Mouse (Mus musculus) kidney, postnatal 0 days (tissue): Measurements from ENCODE around the gene Stk10. TPM values are rescaled to one million over a fixed set of nuclear protein-coding genes. Genes with fewer than 3 reads are reported as not detected.

ENCODE experiments used
- ATAC-seq: fragments of 200-750 bp; cut with Nextera tagmentation; replicated peaks from 2 replicates; pipeline ENCODE4 v1.8.0; 2017; ENCODE audit warnings: low read depth, moderate number of reproducible peaks, moderate TSS enrichment, moderate library complexity; ENCODE audit not compliant: low FRiP score
- DNase-seq: peaks from one replicate; pipeline ENCODE4 v3.0.0-alpha.2; 2016; ENCODE audit warnings: low spot score
- H3K27ac ChIP-seq: fragments of 300-500 bp; sonication (generic); 2 replicates; pipeline ENCODE4 v1.5.1; 2014; ENCODE audit warnings: mild to moderate bottlenecking
- H3K27me3 ChIP-seq: fragments of 300-500 bp; sonication (generic); 2 replicates; pipeline ENCODE4 v1.6.1; 2014; ENCODE audit warnings: low read length, mixed read lengths; ENCODE audit not compliant: insufficient read depth
- H3K36me3 ChIP-seq: fragments of 300-500 bp; sonication (generic); 2 replicates; pipeline ENCODE4 v1.6.1; 2014; ENCODE audit warnings: low read length, mixed read lengths; ENCODE audit not compliant: insufficient read depth
- H3K4me1 ChIP-seq: fragments of 300-500 bp; sonication (generic); replicated peaks from 2 replicates; pipeline ENCODE4 v1.6.1; 2014; ENCODE audit warnings: antibody characterized with exemption, low read length, mixed read lengths; ENCODE audit not compliant: insufficient read depth
- H3K4me2 ChIP-seq: fragments of 300-500 bp; sonication (generic); 2 replicates; pipeline ENCODE4 v1.6.1; 2014; ENCODE audit warnings: mild to moderate bottlenecking, low read length, moderate library complexity, mixed read lengths
- H3K4me3 ChIP-seq: fragments of 300-500 bp; sonication (generic); replicated peaks from 2 replicates; pipeline ENCODE4 v1.5.1; 2014; ENCODE audit warnings: low read depth, low read length
- H3K9ac ChIP-seq: fragments of 300-500 bp; sonication (generic); 2 replicates; pipeline ENCODE4 v1.6.1; 2014; ENCODE audit warnings: low read depth, low read length
- H3K9me3 ChIP-seq: fragments of 300-500 bp; sonication (generic); replicated peaks from 2 replicates; pipeline ENCODE4 v1.6.1; 2016; ENCODE audit warnings: low read length, inconsistent platforms, mixed read lengths
- CTCF ChIP-seq: IDR thresholded peaks from 2 replicates; pipeline ENCODE4 v1.5.1; 2016; ENCODE audit warnings: antibody characterized with exemption, low read depth, mild to moderate bottlenecking, moderate library complexity
- WGBS: fragments of 180-500 bp; shearing (Covaris S2); extraction: QIAGEN DNeasy Blood & Tissue Kit; methylation state at CpG from one replicate; pipeline ENCODE4 v1.1.7; 2014; 5-methylcytosine and 5-hydroxymethylcytosine counted together
- polyA plus RNA-seq: library from polyadenylated mRNA; unstranded; fragments of >200 nt; fragmentation: Nextera tagmentation; extraction: Ambion mirVana; gene quantifications from 2 replicates; pipeline ENCODE4 v1.2.1, GENCODE M21; 2015

The Stk10 gene
- polyA plus RNA-seq, 1 experiment from 2014 or later = 2.4 TPM

GRCm38 (mm10) chr11:32519354-32519753 is 13.8 kb upstream of the Stk10 start:
- no peak overlapping the region for H3K4me3 ChIP-seq
- no peaks in the 10 kb centered on the region for H3K9me3 ChIP-seq
- TF ChIP-seq CTCF = no peak
- H3K4me2 ChIP-seq = no peak overlapping the region
- no peaks in the 10 kb centered on the region for H3K4me1 ChIP-seq
- peaks cover 14% of the 10 kb centered on the region; the same call in 1 of the 2 replicates for H3K36me3 ChIP-seq
- no peaks in the 10 kb centered on the region for H3K27me3 ChIP-seq
- ATAC-seq (no peak), DNase-seq (no peak)
- WGBS = 88% methylated on average over 1 of the region's 1 CpGs
- no peak overlapping the region for H3K9ac ChIP-seq
- no peak overlapping the region for H3K27ac ChIP-seq

DNA sequence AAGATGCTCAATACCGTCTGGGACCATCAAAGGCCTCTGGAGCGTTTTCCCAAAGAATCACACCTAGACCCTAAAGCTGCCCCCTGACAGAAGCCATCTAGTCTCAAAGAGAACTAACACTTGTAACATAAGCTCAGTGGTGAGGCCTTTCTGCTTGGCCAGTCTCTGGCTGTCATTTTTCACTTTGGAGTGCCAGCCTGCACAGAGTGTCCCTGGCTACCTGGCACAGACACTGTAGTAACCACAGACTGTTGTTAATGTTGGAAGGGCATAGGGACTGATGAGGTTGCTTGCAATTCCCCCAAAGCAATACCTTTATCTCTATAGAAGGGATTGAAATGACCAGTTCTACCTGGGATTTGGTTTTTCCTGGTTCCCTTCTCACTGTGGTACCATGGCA is 11.9 kb upstream of the Stk10 start:
- no peaks in the 10 kb centered on the region for H3K27me3 ChIP-seq
- WGBS = 51% methylated on average over 2 of the region's 2 CpGs
- no peaks in the 10 kb centered on the region for H3K4me1 ChIP-seq
- H3K9ac ChIP-seq = no peak overlapping the region
- H3K4me2 ChIP-seq = no peak overlapping the region
- DNase-seq (no peak), ATAC-seq (no peak)
- no peak overlapping the region for H3K4me3 ChIP-seq
- no peak overlapping the region for H3K27ac ChIP-seq
- no peak for TF ChIP-seq CTCF
- no peaks in the 10 kb centered on the region for H3K9me3 ChIP-seq
- H3K36me3 ChIP-seq = peaks cover 13% of the 10 kb centered on the region; the same call in 1 of the 2 replicates

DNA sequence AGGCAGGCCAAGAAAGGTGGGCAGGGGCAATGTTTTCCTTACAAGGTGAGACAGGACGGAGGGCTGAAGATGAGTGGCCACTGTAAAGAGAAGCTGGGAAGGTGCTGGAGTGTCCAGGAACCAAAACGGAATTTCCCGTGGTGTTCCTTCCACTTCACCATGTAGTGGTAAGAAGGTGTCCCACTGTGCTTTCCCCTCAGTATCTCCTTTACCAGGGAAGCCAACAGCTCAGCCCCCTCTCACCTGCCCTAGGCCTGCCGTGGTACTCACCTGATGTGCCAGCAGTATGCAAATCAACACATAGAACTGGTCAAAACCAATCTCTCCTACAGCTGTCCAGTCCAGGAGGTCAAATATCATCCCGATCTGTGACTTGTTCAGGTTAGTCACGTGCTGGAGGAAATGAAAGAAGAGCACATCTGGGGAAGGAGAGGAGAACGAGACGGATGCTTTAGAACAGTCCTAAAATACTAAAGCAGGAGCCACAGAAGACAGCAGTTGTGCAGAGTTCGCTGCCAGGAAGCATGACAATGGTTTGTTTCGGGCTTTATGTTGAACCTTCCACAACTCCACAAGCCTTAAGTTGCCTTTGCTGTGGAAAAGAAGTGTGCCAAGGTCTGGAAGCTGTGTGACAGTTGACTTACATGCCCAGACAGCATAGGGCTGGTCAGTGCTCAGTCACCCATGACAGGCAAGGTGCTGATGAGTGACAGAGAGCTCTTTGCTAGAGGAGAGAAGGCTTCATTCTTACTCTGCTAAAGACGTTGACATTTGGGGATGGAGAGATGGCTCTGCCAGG is 8.8 kb upstream of the Stk10 start:
- Histone ChIP-seq H3K27ac (no peak overlapping the region), H3K9ac (no peak overlapping the region), H3K4me3 (no peak overlapping the region), H3K36me3 (peaks cover 4% of the 10 kb centered on the region; the same call in 1 of the 2 replicates), H3K4me2 (no peak overlapping the region), H3K4me1 (no peaks in the 10 kb centered on the region), H3K9me3 (no peaks in the 10 kb centered on the region), H3K27me3 (no peaks in the 10 kb centered on the region)
- ATAC-seq (no peak), DNase-seq (no peak)
- 67% methylated on average over 11 of the region's 11 CpGs for WGBS
- TF ChIP-seq CTCF = no peak

GRCm38 (mm10) chr11:32527006-32527405 is 6.1 kb upstream of the Stk10 start:
- no peak for ATAC-seq
- no peak for DNase-seq
- no peak for TF ChIP-seq CTCF
- H3K4me1 ChIP-seq = peaks cover under 1% of the 10 kb centered on the region; the same call in 1 of the 2 replicates
- no peak overlapping the region for H3K27ac ChIP-seq
- H3K4me2 ChIP-seq = no peak overlapping the region
- H3K9me3 ChIP-seq = no peaks in the 10 kb centered on the region
- 85% methylated on average over 4 of the region's 4 CpGs for WGBS
- H3K36me3 ChIP-seq = peaks cover 4% of the 10 kb centered on the region; the same call in 1 of the 2 replicates
- H3K9ac ChIP-seq = no peak overlapping the region
- H3K4me3 ChIP-seq = no peak overlapping the region
- H3K27me3 ChIP-seq = no peaks in the 10 kb centered on the region

GRCm38 (mm10) chr11:32530151-32530550 is 3.0 kb upstream of the Stk10 start:
- H3K27me3 ChIP-seq = no peaks in the 10 kb centered on the region
- H3K36me3 ChIP-seq = peaks cover 4% of the 10 kb centered on the region; the same call in 1 of the 2 replicates
- no peak overlapping the region for H3K9ac ChIP-seq
- H3K27ac ChIP-seq = no peak overlapping the region
- peaks cover 13% of the 10 kb centered on the region; the same call in 1 of the 2 replicates for H3K4me1 ChIP-seq
- ATAC-seq (no peak), DNase-seq (no peak)
- 78% methylated on average over 1 of the region's 1 CpGs for WGBS
- H3K9me3 ChIP-seq = no peaks in the 10 kb centered on the region
- H3K4me3 ChIP-seq = no peak overlapping the region
- no peak overlapping the region for H3K4me2 ChIP-seq
- TF ChIP-seq CTCF = peak; percentile 49; the same call in 1 of the 2 replicates

GRCm38 (mm10) chr11:32531871-32532764 is 987 bp upstream of the Stk10 start, which contains the start of gene Efcab9:
Gene Efcab9 (minus strand): TSS chr11:32532081.
- Histone ChIP-seq H3K27ac (0 out of 2 replicates have a peak within 1 kb of the TSS, but pooled peaks have one; percentile 9), H3K4me1 (peaks cover 13% of the 10 kb centered on the region; the same call in 1 of the 2 replicates), H3K4me3 (peak within 1 kb of the TSS; percentile 58), H3K27me3 (no peaks in the 10 kb centered on the region), H3K9me3 (no peaks in the 10 kb centered on the region), H3K9ac (peak within 1 kb of the TSS; percentile 46), H3K4me2 (peak within 1 kb of the TSS; percentile 98), H3K36me3 (no peaks in the 10 kb centered on the region)
- WGBS = 2% methylated on average over 33 of the region's 33 CpGs
- DNase-seq (peak; percentile 46), ATAC-seq (no peak)
- no peak for TF ChIP-seq CTCF
